Mouse (Mus musculus) neural tube, embryonic 11.5 days (tissue): ENCODE measurements around the gene Klhl26. TPM values are rescaled to one million over a fixed set of nuclear protein-coding genes. Genes with fewer than 3 reads are reported as not detected.
"Not testable (repeated sequence)": the region's sequence is repeated elsewhere in the genome, so short reads cannot be mapped to it uniquely, and the experiment has no call there.

Experiments
- ATAC-seq: fragments of 200-750 bp; cut with Nextera tagmentation; 2 replicates; pipeline ENCODE4 v1.8.0; 2017; ENCODE audit warnings: moderate number of reproducible peaks, mild to moderate bottlenecking, moderate TSS enrichment, moderate library complexity; ENCODE audit not compliant: insufficient read depth, low FRiP score, low TSS enrichment
- DNase-seq: peaks from one replicate; pipeline ENCODE4 v3.0.0-alpha.2; 2015; ENCODE audit warnings: low spot score
- H3K27ac ChIP-seq: fragments of 300-500 bp; sonication (generic); 2 replicates; pipeline ENCODE4 v1.5.1; 2014; ENCODE audit warnings: low read depth, mild to moderate bottlenecking, low read length
- H3K27me3 ChIP-seq: fragments of 300-500 bp; sonication (generic); 2 replicates; pipeline ENCODE4 v1.6.1; 2014; ENCODE audit warnings: mild to moderate bottlenecking, low read length, mixed read lengths; ENCODE audit not compliant: control insufficient read depth, insufficient read depth
- H3K36me3 ChIP-seq: fragments of 300-500 bp; sonication (generic); 2 replicates; pipeline ENCODE4 v1.6.1; 2014; ENCODE audit warnings: mild to moderate bottlenecking, low read length, moderate library complexity, mixed read lengths; ENCODE audit not compliant: control insufficient read depth, insufficient read depth
- H3K4me1 ChIP-seq: fragments of 300-500 bp; sonication (generic); 2 replicates; pipeline ENCODE4 v1.6.1; 2014; ENCODE audit warnings: low read length, mixed read lengths; ENCODE audit not compliant: control insufficient read depth, insufficient read depth
- H3K4me2 ChIP-seq: fragments of 300-500 bp; sonication (generic); 2 replicates; pipeline ENCODE4 v1.6.1; 2014; ENCODE audit warnings: low read depth, mild to moderate bottlenecking, moderate library complexity
- H3K4me3 ChIP-seq: fragments of 300-500 bp; sonication (generic); 2 replicates; pipeline ENCODE4 v1.5.1; 2014; ENCODE audit warnings: low read depth, low read length
- H3K9ac ChIP-seq: fragments of 300-500 bp; sonication (generic); 2 replicates; pipeline ENCODE4 v1.6.1; 2014; ENCODE audit warnings: mild to moderate bottlenecking, low read length
- H3K9me3 ChIP-seq: fragments of 300-500 bp; sonication (generic); 2 replicates; pipeline ENCODE4 v1.6.1; 2016; ENCODE audit warnings: low read length; ENCODE audit not compliant: control insufficient read depth
- WGBS: fragments of 180-500 bp; shearing (Covaris S2); extraction: QIAGEN DNeasy Blood & Tissue Kit; methylation state at CpG from one replicate; pipeline ENCODE4 v1.1.7; 2014; 5-methylcytosine and 5-hydroxymethylcytosine counted together
- polyA plus RNA-seq: library from polyadenylated mRNA; unstranded; fragments of >200 nt; fragmentation: Nextera tagmentation; extraction: Ambion mirVana; gene quantifications from 2 replicates; pipeline ENCODE4 v1.2.1, GENCODE M21; 2014

Gene Klhl26
- polyA plus RNA-seq, 1 experiment from 2014 or later = 17.0 TPM

DNA sequence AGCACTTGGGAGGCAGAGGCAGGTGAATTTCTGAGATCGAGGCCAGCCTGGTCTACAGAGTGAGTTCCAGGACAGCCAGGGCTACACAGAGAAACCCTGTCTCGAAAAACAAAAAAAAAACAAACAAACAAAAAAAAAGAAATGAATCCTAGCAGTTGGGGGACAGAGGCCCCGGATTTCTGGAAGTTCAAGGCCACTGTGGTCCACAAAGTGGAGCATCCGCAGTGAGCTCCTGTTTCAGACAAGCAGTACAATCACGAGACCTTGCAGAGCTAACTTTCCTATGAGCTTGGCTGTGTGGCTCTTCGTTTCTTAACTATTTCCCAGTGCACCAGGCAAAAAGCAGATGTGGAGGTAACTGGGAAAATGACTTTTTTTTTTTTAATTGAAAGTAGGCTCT, 34.4 kb upstream of the Klhl26 start:
- 84% methylated on average over 6 of the region's 6 CpGs for WGBS
- peaks cover 12% of the 10 kb centered on the region for H3K36me3 ChIP-seq
- not testable (repeated sequence) for H3K9ac ChIP-seq, DNase-seq, H3K9me3 ChIP-seq, H3K27me3 ChIP-seq, H3K27ac ChIP-seq, ATAC-seq
- peaks cover 14% of the 10 kb centered on the region for H3K4me1 ChIP-seq
- peak overlapping the region; percentile 99 for H3K4me3 ChIP-seq
- H3K4me2 ChIP-seq = peak overlapping the region; percentile 98

- H3K9me3 ChIP-seq = no peaks in the 10 kb centered on the region
- H3K4me3 ChIP-seq = peak within 1 kb of the TSS; percentile 99
- H3K27ac ChIP-seq = peak within 1 kb of the TSS; percentile 69
- ATAC-seq = peak; percentile 74
- peaks cover 12% of the 10 kb centered on the region for H3K36me3 ChIP-seq
- peak within 1 kb of the TSS; percentile 98 for H3K4me2 ChIP-seq
- no peaks in the 10 kb centered on the region for H3K27me3 ChIP-seq
- H3K9ac ChIP-seq = peak within 1 kb of the TSS; percentile 97
- peak; percentile 99 for DNase-seq
- WGBS = 2% methylated on average over 56 of the region's 74 CpGs
- peaks cover 20% of the 10 kb centered on the region for H3K4me1 ChIP-seq
These were observed 33.6 kb upstream of the Klhl26 start, which contains the start of gene Uba52 for GRCm38 (mm10) chr8:70510228-70510915. Uba52 (minus strand) TSS chr8:70510801.

DNA sequence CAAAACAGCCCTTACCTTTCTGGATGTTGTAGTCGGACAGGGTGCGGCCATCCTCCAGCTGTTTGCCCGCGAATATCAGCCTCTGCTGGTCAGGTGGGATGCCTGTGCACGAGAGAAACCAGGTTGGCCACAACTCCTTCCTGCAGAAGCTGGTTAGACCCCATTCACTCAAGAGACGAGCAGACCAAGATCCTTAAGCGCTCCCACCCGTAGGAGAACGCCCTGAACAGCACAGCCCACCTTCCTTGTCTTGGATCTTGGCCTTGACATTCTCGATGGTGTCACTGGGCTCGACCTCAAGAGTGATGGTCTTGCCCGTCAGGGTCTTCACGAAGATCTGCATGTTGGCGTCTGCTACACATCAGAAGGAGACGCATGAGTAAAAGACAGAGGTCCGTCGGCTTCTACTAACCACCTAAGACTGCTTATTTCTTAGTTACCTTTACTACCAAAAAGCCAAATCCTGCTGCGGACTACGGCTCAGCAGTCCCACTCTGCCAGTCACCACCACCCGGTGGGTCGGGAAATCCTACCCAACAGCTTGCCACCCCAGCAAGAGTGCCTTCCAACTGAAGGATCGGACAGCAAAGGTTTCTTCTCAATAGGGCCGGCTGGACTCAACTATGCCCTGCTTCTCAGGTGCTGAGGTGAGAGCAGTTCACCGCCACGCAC, 32.6 kb upstream of the Klhl26 start:
- peak overlapping the region; percentile 98 for H3K4me2 ChIP-seq
- no peak for DNase-seq
- no peak for ATAC-seq
- WGBS = 13% methylated on average over 25 of the region's 25 CpGs
- peak overlapping the region; percentile 99 for H3K4me3 ChIP-seq
- H3K4me1 ChIP-seq = peaks cover 22% of the 10 kb centered on the region
- no peaks in the 10 kb centered on the region for H3K9me3 ChIP-seq
- peaks cover 12% of the 10 kb centered on the region for H3K36me3 ChIP-seq
- H3K27ac ChIP-seq = 0 out of 2 replicates have a peak overlapping the region, but pooled peaks have one; percentile 42
- peak overlapping the region; percentile 97 for H3K9ac ChIP-seq
- H3K27me3 ChIP-seq = no peaks in the 10 kb centered on the region

- H3K27me3 ChIP-seq = peaks cover 17% of the 10 kb centered on the region
- peaks cover 10% of the 10 kb centered on the region for H3K36me3 ChIP-seq
- H3K4me3 ChIP-seq = peak overlapping the region; percentile 71
- WGBS = 65% methylated on average over 5 of the region's 5 CpGs
- H3K9me3 ChIP-seq = no peaks in the 10 kb centered on the region
- ATAC-seq = no peak
- peaks cover 26% of the 10 kb centered on the region for H3K4me1 ChIP-seq
- no peak for DNase-seq
- no peak overlapping the region for H3K27ac ChIP-seq
- no peak overlapping the region for H3K9ac ChIP-seq
- no peak overlapping the region for H3K4me2 ChIP-seq
These were observed 30.2 kb upstream of the Klhl26 start for GRCm38 (mm10) chr8:70507027-70507393.

GRCm38 (mm10) chr8:70506328-70507026, 29.7 kb upstream of the Klhl26 start, which contains the start of gene Rex1bd:
Rex1bd (minus strand) TSS chr8:70506752.
- DNase-seq = peak; percentile 94
- Histone ChIP-seq H3K9me3 (no peaks in the 10 kb centered on the region), H3K9ac (peak within 1 kb of the TSS; percentile 93), H3K27ac (peak within 1 kb of the TSS; percentile 86), H3K4me2 (peak within 1 kb of the TSS; percentile 64), H3K36me3 (peaks cover 10% of the 10 kb centered on the region), H3K4me1 (peaks cover 26% of the 10 kb centered on the region), H3K27me3 (peaks cover 22% of the 10 kb centered on the region), H3K4me3 (peak within 1 kb of the TSS; percentile 71)
- peak; percentile 84 for ATAC-seq
- WGBS = 3% methylated on average over 40 of the region's 40 CpGs

DNA sequence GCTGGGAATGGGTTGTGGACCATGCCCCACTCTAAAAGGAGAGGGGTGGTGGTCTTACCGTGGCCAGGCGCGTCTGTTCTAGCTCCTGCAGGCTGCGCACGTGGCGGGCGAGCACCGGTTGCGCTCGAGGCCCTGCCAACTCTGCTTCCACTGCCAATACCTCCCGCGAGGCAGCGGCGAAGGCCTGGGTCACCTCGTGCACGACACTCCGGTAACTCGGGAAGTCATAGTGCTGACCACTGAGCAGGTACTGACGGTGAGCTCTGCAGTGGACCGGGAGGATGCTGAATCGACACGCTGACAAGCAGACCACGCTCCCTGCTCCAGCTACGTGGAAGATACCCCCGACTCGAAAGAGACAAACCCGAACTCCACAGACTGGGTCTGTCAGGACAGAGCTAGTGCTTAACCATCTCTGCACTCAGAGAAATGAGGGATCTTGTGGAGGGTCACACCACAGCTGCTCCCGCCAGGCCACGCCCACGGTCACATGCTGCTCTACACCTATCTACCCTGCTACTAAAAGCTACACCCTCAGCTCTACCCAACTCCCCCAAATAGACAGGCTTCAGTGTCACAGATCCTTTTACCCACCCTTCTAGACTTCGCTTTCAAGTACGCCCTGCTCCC, 29.0 kb upstream of the Klhl26 start:
- no peaks in the 10 kb centered on the region for H3K9me3 ChIP-seq
- DNase-seq (peak; percentile 60), ATAC-seq (peak; percentile 18)
- H3K36me3 ChIP-seq = peaks cover 10% of the 10 kb centered on the region
- peaks cover 29% of the 10 kb centered on the region for H3K27me3 ChIP-seq
- H3K4me1 ChIP-seq = peaks cover 23% of the 10 kb centered on the region
- peak overlapping the region; percentile 71 for H3K4me3 ChIP-seq
- peak overlapping the region; percentile 93 for H3K9ac ChIP-seq
- WGBS = 39% methylated on average over 32 of the region's 32 CpGs
- H3K4me2 ChIP-seq = peak overlapping the region; percentile 64
- H3K27ac ChIP-seq = no peak overlapping the region

DNA sequence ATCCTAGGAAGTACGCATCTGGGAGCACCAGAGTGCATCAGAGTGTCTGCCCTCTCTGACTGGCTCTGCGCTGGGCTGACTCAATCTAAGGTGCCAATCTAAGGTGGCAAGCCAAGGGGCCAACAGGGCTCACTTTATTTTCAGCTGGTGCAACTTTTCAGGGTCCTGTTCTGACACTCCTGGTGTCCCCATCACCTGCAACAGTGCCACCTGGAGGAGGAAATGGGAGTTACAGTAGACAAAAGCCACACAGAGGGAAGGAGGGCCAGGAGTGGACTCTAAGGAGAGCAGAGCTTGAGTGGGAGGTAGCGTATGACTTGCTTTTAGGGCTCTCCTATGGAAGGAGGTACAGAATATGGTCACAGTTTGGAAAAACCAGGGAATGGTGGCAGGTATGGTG, 28.1 kb upstream of the Klhl26 start:
- peaks cover 23% of the 10 kb centered on the region for H3K4me1 ChIP-seq

DNA sequence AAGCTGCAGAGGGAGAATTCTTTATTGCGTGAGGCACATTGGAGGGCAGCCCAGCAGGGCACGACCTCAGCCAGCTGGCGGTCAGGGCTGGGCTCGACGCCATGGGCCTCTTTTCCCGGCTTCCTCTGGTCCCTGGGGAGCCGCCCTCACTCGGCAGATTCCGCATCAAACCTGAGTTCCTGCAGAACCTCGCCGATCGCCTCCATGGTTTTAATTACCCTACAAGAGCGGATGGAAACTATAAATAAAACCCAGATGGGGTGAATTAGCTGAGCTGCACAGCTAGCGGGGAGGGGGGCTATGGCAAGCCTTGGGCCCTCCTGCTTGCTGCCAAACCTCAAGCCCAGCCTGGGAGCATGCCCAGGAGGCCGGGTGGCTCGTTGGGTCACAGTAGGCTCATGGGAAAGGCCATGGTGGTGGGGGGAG, 27.5 kb upstream of the Klhl26 start:
- H3K9ac ChIP-seq = no peak overlapping the region
- H3K27ac ChIP-seq = no peak overlapping the region
- H3K4me1 ChIP-seq = peaks cover 20% of the 10 kb centered on the region
- DNase-seq = no peak
- no peak overlapping the region for H3K4me3 ChIP-seq
- ATAC-seq = no peak
- WGBS = 51% methylated on average over 16 of the region's 16 CpGs
- H3K27me3 ChIP-seq = peaks cover 44% of the 10 kb centered on the region
- no peaks in the 10 kb centered on the region for H3K9me3 ChIP-seq
- H3K4me2 ChIP-seq = no peak overlapping the region
- H3K36me3 ChIP-seq = peaks cover 10% of the 10 kb centered on the region

More for the DNA sequence above, 28.1 kb upstream of the Klhl26 start:
- Histone ChIP-seq H3K9me3 (no peaks in the 10 kb centered on the region), H3K36me3 (peaks cover 10% of the 10 kb centered on the region), H3K4me2 (no peak overlapping the region; the same call in 1 of the 2 replicates), H3K9ac (no peak overlapping the region), H3K27ac (no peak overlapping the region), H3K27me3 (peaks cover 39% of the 10 kb centered on the region), H3K4me3 (no peak overlapping the region)
- DNase-seq = peak; percentile 71
- 77% methylated on average over 3 of the region's 3 CpGs for WGBS
- ATAC-seq = no peak
